Mouse (Mus musculus) heart, postnatal 25 days (tissue): ENCODE data around the gene Prpf6. TPM values are rescaled to one million over a fixed set of nuclear protein-coding genes. Genes with fewer than 3 reads are reported as not detected.
A peak's percentile ranks its signal among the peaks of the same experiment; 100 is the strongest.

Experiments
- DNase-seq: peaks from one replicate; pipeline ENCODE4 v3.0.0; 2022; ENCODE audit warnings: low spot score
- intact Hi-C: fragments of 180-260 bp; cut with DNase I; formaldehyde crosslinking; loops from one replicate; pipeline ENCODE4 v1.15.1; 2025
- total RNA-seq, 2 experiments: library from RNA; stranded (reverse); gene quantifications; 2 replicates each; pipeline ENCODE4 v1.2.3; 2021

The Prpf6 gene
- total RNA-seq, 2 experiments from 2014 or later, result 29.2 to 32.7 TPM

DNA sequence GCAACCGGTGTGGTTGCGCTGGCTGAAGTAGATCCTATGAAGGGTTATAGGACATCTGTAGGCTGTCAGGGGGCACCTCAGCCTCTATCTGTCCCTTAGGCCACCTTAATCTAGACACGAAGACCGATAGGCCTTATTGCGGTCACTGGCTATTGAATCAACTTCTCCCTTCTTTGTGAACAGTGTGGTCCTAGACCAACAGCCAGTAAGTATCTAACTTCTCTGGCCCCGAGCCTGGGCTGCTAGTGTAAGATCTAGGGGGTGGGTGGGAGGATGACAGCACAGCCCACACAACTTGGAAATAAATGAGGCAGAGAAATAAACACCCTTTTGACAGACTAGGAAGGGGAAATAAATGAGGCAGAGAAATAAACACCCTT, 1.4 kb downstream of the Prpf6 start:
- DNase-seq, result no peak
- intact Hi-C loops, result no loop called here

DNA sequence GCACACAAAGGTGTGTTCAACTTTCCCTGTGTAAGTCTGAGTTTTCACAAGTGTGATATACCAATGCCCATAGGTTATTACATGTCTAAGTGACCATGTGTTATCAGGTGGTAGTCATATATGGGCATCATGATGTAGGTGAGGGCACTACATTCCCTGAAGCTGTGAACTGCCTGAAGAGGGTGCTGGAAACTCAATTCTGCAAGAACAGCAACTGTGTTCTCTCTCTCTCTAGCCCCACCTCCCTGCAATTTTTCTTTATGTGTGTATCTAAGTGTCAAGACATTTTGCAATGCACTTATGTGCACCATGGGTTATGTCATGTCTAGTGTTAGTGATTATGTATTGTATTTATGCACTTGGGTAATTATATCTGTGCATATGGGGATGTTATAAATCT, 2.3 kb downstream of the Prpf6 start:
- intact Hi-C loops, result no loop called here
- no peak for DNase-seq

DNA sequence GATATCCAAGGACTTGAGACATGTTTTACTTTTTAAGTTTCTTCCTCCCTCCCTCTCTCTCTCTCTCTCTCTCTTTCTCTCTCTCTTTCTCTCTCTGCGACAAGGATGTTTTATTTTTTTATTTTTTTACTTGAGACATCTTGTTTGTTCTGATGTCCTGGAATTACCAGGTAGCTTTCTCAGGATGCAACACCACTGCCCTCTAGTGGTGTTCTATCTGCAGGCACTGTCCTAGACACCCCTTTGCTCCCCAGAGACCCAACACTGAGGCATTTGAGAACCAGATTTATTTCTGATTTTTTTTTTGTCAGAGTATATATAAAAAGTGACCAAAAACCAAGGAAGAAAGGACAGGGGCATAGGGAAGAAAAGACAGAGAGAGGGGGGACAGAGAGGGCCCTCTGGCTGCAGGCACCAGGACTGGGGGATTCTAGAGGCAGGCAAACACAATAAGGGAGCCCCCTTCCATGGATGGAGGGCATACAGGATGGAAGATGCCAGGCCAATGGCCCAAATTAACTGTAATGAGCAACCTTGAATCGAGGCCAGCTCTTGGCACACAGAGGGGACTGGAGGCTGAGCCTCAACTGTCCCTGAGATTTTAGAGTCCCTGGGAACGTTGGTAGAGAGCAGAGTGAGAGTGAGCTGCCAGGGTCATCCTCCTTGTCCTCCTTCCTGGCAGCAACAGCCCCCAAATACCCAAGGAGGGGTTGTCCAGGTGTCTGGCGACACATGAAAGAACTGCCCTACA, 3.5 kb downstream of the Prpf6 start:
- intact Hi-C loops, result loop anchor here (5.0 kb wide), 1 partner anchor 203 kb away; no protein-coding TSS in a partner anchor
- DNase-seq, result no peak

DNA sequence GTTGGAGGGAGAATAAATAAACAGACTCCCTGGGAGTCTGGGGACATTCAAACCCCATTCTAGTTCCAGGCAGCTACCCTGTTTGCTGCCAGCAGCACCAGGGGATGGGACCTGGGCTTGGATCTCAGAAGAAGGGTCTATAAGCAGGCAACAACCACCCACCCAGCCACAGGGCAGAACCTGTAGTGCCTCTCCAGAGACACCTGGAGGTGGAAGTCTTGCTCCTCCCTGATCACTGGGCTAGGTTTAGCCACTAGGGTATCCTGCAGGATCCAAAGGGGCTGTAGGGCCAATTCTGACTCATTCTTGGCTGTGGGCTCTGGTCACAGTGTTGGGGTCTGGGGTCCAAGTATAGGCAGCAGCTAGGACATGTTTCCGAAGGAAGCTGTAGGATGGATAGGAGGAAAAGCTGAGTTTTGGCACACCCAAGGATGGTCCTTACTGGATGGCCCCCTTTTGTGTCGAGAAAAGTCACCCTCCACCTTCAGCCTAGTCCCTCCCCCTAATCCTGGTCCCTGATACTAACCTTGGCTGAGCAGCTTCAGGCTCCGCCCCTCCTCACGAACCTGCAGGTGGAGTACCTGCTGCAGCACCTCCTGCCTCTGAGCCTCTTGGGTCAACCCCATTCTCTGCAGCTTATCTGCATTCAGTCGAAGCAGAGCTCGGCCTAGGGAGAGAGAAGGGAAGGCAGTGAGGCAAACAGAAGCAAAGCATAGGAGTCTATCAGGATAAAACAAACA, 4.7 kb downstream of the Prpf6 start:
- DNase-seq, result no peak
- intact Hi-C loops, result loop anchor here (5.0 kb wide), 1 partner anchor 204 kb away; no protein-coding TSS in a partner anchor

DNA sequence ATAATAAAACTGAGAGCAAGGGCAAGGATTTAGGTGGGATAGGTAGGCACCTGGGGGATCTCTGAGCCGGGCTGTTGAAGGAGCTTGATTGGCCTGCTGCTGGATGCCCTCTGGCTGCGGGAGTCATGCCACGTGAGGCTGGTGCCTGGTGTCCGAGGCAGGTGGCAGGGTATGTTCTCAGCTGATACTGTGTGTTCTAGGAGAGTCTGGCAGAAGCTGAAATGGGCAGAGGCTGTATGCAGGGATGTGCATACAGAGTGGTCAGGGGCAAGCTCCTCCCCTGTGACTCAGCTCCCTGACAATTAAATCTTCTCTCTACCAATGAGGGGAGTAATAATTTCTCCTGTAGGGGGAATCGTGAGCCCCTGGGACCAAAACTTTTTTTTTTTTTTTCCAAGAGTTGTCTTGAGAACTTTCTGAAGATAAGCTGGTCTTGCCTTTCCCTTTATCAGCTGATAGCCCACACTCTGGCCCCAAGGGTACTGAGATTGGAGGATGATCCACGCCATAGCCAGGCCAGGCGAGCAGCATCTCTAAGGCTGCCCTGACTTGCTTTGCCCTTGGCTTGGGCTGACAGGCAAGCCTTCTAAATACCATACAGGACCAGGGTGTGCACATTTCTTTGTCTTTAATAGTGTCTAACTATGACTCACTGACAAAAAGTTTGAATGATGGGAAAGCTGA, 5.9 kb downstream of the Prpf6 start:
- intact Hi-C loops, result loop anchor here (5.0 kb wide), 1 partner anchor 205 kb away; no protein-coding TSS in a partner anchor

DNA sequence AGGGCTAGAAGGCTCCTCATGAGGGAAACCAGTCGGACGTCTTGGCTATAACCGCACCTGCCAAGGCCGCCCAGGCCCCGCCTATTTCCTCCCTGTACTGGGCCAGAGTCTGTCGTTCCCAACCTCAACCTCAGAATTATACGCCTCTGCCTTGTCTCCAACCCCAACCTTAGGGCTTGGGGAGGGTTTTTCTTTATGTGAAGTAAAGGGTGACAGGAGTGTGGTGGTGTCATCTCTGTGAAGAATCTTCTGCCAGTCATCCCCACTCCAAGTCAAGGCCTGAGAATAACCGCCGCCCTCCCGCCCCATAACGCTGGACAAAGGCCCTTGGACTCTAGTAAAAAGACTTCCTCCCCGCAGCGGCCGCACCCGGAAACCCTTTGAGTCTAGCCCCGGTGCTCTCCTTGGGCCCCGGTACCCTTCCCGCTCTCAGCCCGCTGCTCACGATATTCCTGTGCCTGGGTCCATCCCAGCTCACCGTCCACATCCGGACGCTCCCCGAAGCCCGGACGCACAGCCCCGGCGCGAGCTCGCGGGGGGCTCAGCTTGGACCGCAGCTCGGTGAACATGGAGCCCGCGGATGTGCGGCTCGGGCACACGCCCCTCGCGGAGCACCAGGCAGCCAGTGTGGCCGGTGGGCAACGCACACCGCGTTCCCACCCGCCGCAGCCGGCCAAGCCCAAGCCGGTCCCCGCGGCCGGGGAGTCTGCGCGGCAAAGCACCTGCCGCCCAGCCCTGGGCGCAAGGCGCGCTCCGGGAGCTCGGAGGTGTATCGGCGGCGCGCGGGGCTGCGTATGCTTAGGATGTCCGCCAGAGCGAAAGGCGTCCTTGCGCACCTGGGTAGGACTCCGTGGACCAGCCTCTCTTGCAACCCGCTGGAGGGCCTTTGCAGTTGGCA, 7.0 kb downstream of the Prpf6 start, which contains the start of gene Samd10:
TSS of gene Samd10 (minus strand) at position 759 of the 898 bp plus-strand sequence.
- DNase-seq, result no peak
- intact Hi-C loops, result loop anchor here (5.0 kb wide), 1 partner anchor 206 kb away; no protein-coding TSS in a partner anchor

More for the DNA sequence above, 5.9 kb downstream of the Prpf6 start:
- no peak for DNase-seq

DNA sequence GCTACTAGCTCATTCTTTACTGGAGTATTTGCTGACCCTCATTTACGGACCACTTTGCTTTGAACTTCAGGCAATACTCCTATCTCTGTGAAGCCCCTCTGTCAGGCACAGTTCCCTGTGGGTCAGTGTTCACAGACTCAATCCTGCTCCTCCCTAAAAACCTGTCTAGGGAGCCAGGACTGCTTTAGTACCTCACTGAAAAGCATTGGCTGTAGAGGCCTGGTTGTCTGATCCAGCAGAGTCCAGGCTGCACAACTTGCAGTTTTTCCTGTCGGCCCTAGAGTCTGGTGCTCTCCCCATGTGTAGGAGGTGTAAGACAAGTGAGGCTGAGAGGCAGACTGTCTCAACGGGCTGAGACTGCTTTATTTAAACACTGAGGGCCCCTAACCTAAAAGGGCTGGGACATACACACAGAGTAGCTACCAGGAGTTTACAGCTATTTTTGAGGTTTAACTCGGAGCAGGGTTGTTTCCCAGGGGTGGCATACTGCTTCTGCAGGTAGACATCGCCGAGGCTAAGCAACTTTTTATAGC, 8.6 kb downstream of the Prpf6 start:
- intact Hi-C loops, result no loop called here

DNA sequence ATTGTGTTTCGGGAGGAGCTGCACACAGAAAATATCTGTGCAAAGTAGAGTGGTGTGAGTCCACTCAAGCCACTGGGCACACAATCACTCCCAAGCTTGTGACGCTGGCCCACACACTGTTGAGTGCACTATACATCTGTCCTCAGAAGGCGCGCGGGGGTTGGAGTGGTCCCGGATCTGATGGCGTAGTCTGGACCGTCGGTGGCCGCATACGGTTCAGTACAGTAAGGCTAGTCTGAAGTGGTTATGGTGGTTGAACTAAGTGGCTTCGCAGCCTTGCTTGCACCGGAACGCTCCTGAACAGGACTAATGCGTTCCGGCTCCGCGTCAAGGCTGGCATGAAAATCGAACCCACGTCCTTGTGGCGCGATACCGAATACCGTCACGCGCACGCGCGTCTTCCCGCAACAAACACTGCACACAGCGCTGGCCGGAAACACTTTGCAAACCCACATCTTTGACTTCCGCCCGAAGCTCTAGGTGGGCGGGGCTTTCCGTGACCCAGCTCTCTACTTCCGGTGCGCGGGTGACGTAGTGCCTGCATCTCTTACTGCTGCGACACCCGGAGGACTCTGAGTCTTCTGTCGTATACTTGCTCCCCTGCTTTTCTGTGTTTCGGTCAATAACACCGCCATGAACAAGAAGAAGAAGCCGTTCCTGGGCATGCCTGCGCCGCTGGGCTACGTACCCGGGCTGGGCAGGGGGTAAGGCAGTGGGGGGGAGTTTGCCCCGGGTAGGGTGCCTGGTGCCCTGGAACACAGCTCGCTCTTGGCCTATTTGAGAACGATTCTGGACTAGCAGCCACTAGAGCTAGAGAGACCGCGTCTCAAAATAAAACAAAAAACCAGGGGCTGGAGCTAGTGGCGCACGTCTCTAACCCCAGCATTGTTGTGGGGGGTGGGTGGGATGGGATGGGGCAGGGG, 9.4 kb downstream of the Prpf6 start:
- intact Hi-C loops, result no loop called here
- DNase-seq, result peak; percentile 93

More for the DNA sequence above, 8.6 kb downstream of the Prpf6 start:
- no peak for DNase-seq

DNA sequence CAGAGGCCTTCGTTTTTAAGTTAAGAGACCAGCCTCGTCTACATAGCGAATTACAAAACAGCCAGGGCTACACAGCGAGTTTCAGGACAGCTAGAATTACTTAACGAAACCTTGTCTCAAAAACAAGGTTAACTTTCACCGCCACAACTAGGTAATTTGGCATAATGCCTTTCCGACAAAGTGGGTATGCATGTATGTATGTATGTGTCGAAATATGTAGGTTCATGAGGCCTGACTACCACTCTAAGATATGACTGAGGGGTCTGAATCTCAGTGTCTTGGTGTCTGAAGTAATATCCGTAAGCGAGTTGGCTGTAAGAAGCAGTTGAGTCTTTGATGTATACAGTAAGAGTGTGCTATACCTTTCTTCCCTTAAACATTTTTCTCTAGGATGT, 10.1 kb downstream of the Prpf6 start:
- no peak for DNase-seq
- intact Hi-C loops, result no loop called here

DNA sequence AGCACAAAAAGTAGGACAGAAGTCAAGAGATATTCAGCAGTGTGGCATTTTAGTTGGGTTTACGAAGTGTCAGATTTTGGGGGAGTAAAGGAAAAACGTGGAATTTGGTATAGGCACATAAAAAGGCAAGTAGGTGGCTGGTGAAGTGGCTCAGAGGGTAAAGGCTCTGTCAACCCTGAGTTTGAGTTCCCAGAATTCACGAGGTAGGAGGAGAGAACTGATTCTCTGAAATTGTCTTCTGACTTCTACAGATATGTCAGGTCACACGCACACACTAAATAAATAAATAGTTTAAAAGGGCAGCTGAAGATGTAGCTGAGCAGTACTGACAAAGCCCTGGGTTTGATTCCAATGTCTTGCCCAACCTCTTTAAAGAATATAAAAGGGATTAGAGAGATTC, 10.7 kb downstream of the Prpf6 start:
- no peak for DNase-seq
- intact Hi-C loops, result no loop called here

DNA sequence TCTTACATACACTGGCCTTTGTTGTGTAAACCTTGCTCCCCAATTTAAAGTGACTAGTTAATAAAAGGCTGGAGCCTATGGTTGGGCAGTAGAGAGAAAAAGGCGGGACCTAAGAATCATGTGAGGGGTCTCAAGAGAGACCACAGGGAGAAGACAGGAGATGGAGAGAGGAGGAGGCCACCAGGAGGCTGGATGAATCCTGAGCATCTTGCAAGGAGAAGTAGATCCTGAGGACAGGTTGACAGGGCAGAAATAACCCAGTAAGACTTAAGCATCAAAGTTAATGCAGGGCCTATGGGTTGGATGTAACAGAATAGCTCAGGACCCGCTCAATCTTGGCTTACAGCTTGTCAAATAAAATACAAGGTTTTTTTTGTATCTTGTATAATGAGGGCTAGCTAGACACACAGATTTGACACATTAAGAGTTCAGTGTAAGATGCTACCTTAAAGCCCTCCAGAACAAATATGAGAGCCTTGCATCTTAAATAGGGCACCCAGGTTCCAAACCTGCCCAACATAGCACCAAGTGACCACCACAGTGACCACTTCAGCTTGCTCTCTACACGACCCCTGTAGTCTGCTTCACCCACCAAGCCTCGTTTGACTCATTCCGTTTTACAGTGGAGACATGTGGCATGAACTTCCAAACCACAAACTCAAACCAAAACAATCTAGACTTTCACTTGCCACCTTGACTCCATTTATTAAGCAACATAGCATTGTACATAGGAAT, 27.3 kb downstream of the Prpf6 start:
- no peak for DNase-seq
- intact Hi-C loops, result no loop called here

DNA sequence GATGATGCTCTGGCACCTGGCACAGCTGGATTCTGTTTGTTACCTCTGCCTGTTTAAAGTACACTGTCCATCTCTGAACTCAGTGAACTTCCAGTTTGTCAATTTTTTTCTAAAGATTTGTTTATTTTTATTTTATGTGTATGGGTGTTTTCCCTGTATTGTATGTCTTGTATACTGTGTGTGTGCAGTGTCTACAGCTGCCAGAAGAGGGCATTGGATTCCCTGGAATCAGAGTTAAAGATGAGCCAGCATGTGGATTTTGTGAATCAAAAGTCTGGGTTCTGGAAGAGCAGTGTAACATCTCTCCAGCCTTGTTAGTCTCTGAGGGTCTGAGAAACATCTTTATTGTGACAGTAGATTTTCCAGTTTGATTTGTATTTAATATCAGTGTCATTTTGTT, 31.7 kb downstream of the Prpf6 start:
- no peak for DNase-seq
- intact Hi-C loops, result loop anchor here (2.0 to 10.0 kb wide), 2 partner anchors 55 to 241 kb away; partner anchors contain the start of gene Polr3k

DNA sequence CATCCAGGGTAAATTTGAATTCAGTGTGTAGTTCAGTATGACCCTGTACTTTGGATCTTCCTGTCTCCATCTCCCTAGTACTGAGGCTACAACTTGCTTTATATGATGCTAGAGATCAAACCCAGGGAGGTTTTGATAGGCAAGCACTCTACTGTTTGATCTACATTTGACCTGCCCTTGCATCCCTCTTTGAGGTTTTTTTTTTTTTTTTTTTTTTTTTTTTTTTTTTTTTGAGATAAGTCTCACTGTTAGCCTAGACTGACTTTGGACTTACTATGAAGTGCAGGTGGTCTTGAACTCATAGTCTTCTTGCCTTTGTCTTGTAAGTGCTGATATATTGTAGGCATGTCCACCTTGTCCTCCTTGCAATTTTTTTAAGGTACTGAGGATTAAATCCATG, 36.8 kb downstream of the Prpf6 start:
- intact Hi-C loops, result loop anchor here (10.0 kb wide), 1 partner anchor 236 kb away; the partner anchor contains the start of gene Polr3k
- no peak for DNase-seq

DNA sequence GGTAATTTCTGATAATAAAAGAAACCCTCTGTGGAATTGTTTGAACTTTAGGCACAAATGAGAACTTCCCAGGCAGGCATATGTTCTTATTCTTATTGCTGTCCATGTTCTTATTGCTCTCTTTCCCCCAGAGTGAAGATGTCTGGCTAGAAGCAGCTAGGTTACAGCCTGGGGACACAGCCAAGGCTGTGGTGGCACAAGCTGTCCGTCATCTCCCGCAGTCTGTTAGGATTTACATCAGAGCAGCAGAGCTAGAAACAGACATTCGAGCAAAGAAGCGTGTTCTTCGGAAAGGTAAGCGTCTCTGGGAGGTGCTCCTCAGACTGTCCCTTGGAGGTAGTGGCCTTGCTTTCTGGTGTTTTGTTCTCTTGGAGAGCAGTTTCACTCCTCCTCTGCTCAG, 41.0 kb downstream of the Prpf6 start:
- DNase-seq, result no peak
- intact Hi-C loops, result no loop called here

DNA sequence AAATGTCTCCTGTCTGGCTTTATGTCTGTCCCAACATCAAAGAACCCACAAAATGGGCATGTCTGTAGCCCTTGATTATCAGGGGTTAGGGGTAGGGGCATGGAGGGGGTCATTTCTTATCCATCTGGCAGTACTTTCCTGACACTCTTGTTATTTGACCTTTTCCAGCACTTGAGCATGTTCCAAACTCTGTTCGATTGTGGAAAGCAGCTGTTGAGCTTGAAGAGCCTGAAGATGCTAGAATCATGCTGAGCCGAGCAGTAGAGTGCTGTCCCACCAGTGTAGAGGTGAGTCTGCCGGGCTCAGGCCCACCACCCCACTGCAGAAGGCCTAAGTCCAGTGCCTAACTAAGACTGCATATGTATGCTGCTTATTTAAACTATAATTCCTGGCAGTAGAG, 44.2 kb downstream of the Prpf6 start:
- no peak for DNase-seq
- intact Hi-C loops, result no loop called here

DNA sequence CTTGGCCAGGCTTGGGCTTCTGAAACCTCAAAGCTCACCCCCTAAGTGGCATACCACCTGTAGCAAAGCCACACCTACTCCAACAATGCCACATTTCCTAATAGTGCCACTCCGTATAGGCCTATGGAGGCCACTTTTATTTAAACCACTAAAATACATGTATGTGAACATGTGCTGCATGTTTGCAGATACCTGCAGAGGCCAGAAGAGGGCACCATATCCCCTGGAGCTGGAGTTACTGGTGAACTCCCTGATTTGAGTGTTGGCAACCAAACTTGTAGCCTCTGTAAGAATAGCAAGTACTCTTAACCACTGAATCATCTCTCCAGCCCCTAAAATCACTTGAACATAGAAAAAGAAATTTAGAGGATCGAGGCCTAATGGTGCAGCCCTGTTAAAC, 52.7 kb downstream of the Prpf6 start:
- intact Hi-C loops, result no loop called here
- DNase-seq, result no peak

DNA sequence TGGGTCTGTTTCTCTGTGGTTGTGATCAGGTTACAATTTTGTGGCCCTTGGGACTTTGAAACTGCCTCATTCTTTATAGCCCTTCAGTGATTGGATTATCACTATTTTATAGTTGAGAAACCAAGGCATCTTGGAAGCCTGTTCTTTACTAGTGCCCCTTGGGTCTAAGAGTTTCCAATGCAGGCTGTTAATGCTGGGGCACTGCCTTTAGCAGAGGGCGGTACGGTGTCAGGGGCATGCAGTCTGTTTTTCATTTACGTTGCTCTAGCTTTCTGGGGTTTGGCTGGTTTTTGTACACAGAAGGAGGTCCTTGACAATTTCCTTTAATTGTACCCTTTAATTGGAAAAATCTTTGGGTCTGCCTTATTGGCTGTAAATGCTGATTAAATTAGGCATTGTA, 54.0 kb downstream of the Prpf6 start:
- DNase-seq, result no peak
- intact Hi-C loops, result no loop called here
